Mouse (Mus musculus): ENCODE results near the gene Slc24a5. TPM values are rescaled to one million over a fixed set of nuclear protein-coding genes. Genes with fewer than 3 reads are reported as not detected.
A peak's percentile ranks its signal among the peaks of the same experiment; 100 is the strongest.

Gene Slc24a5
- polyA plus RNA-seq, 1 experiment from 2014 or later: 8.5 TPM

- DNase-seq: no peak
- Histone ChIP-seq H3K27ac (ENCODE audit: low read depth) (no peak overlapping the region), H3K4me1 (ENCODE audit: insufficient read depth) (no peaks in the 10 kb centered on the region), H3K4me3 (ENCODE audit: low read depth, low read length) (no peak overlapping the region), H3K27me3 (ENCODE audit: insufficient read depth, low read length) (no peaks in the 10 kb centered on the region), H3K4me2 (ENCODE audit: low read depth, low read length) (no peak overlapping the region), H3K36me3 (replicated peaks; ENCODE audit: insufficient read depth, low read length) (no peaks in the 10 kb centered on the region), H3K9me3 (ENCODE audit: low read length) (no peaks in the 10 kb centered on the region), H3K9ac (replicated peaks) (no peak overlapping the region)
- 70% methylated on average over 17 of the region's 17 CpGs for whole genome bisulfite sequencing (ENCODE audit: insufficient replicate concordance)
- TF ChIP-seq EP300 (IDR thresholded peaks at IDR 0.05; ENCODE audit: low read depth): no peak
- TF ChIP-seq CTCF (IDR thresholded peaks at IDR 0.05; ENCODE audit: low read depth): no peak
- ATAC-seq: no peak
These were observed 35.5 kb upstream of the Slc24a5 start for GRCm38 (mm10) chr2:125032258-125032973.

GRCm38 (mm10) chr2:125033042-125033743 lies 34.7 kb upstream of the Slc24a5 start:
- WGBS (ENCODE audit: insufficient replicate concordance): 60% methylated on average over 10 of the region's 10 CpGs
- Histone ChIP-seq H3K27me3 (ENCODE audit: insufficient read depth, low read length) (no peaks in the 10 kb centered on the region), H3K4me1 (ENCODE audit: insufficient read depth) (no peaks in the 10 kb centered on the region), H3K4me3 (ENCODE audit: low read depth, low read length) (no peak overlapping the region), H3K9me3 (ENCODE audit: low read length) (no peaks in the 10 kb centered on the region), H3K36me3 (replicated peaks; ENCODE audit: insufficient read depth, low read length) (no peaks in the 10 kb centered on the region), H3K9ac (replicated peaks) (no peak overlapping the region), H3K27ac (ENCODE audit: low read depth) (no peak overlapping the region), H3K4me2 (ENCODE audit: low read depth, low read length) (no peak overlapping the region)
- no peak for DNase-seq
- no peak for ATAC-seq
- TF ChIP-seq CTCF (IDR thresholded peaks at IDR 0.05; ENCODE audit: low read depth): no peak
- no peak for TF ChIP-seq EP300 (IDR thresholded peaks at IDR 0.05; ENCODE audit: low read depth)

- DNase-seq: no peak
- ATAC-seq: no peak
- H3K4me1 ChIP-seq (ENCODE audit: insufficient read depth): no peaks in the 10 kb centered on the region
- H3K9me3 ChIP-seq (ENCODE audit: low read length): no peaks in the 10 kb centered on the region
- no peak overlapping the region for H3K4me2 ChIP-seq (ENCODE audit: low read depth, low read length)
- H3K4me3 ChIP-seq (ENCODE audit: low read depth, low read length): no peak overlapping the region
- H3K27ac ChIP-seq (ENCODE audit: low read depth): no peak overlapping the region
- 79% methylated on average over 7 of the region's 7 CpGs for WGBS (ENCODE audit: insufficient replicate concordance)
- H3K9ac ChIP-seq (replicated peaks): no peak overlapping the region
- H3K36me3 ChIP-seq (replicated peaks; ENCODE audit: insufficient read depth, low read length): no peaks in the 10 kb centered on the region
- no peaks in the 10 kb centered on the region for H3K27me3 ChIP-seq (ENCODE audit: insufficient read depth, low read length)
- TF ChIP-seq CTCF (IDR thresholded peaks at IDR 0.05; ENCODE audit: low read depth): peak; percentile 45
- TF ChIP-seq EP300 (IDR thresholded peaks at IDR 0.05; ENCODE audit: low read depth): no peak
These were observed 12.5 kb upstream of the Slc24a5 start for GRCm38 (mm10) chr2:125055316-125055903.

DNA sequence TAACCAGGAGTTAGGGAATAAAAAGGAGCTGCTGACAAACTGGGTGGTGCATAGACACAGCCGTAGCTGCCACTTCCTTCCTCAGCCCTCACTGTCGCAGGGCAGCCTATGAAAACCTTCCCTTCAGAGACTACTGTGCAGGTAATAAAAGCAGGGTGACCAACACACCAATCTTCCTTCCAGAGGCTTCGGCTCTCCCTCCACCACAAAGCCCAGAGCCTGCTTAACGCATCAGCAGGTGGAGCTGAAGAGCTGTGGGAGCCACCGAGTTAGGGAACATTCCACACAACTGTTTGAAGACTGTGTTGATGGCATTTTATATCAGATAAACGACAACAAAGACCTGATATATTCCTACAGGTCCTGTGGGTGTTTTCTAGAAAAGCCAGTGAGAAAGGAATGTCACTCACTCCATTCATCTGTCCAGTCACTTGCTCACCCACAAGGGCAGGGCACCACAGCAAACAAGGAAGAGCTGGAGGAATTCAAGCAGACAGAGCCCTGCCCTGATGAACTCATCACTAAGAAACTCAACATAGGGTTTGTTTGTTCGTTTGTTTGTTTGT lies 10.6 kb upstream of the Slc24a5 start:
- ATAC-seq (no peak), DNase-seq (no peak)
- 25% methylated on average over 7 of the region's 7 CpGs for WGBS (ENCODE audit: insufficient replicate concordance)
- no peaks in the 10 kb centered on the region for H3K4me1 ChIP-seq (ENCODE audit: insufficient read depth)
- H3K27ac ChIP-seq (ENCODE audit: low read depth): no peak overlapping the region
- TF ChIP-seq EP300 (IDR thresholded peaks at IDR 0.05; ENCODE audit: low read depth) (no peak), CTCF (IDR thresholded peaks at IDR 0.05; ENCODE audit: low read depth) (peak; percentile 37)
- H3K9ac ChIP-seq (replicated peaks): no peak overlapping the region
- no peak overlapping the region for H3K4me2 ChIP-seq (ENCODE audit: low read depth, low read length)
- no peak overlapping the region for H3K4me3 ChIP-seq (ENCODE audit: low read depth, low read length)
- H3K27me3 ChIP-seq (ENCODE audit: insufficient read depth, low read length): no peaks in the 10 kb centered on the region
- no peaks in the 10 kb centered on the region for H3K9me3 ChIP-seq (ENCODE audit: low read length)
- no peaks in the 10 kb centered on the region for H3K36me3 ChIP-seq (replicated peaks; ENCODE audit: insufficient read depth, low read length)

- no peak overlapping the region for H3K9ac ChIP-seq (replicated peaks)
- no peaks in the 10 kb centered on the region for H3K9me3 ChIP-seq (ENCODE audit: low read length)
- ATAC-seq (no peak), DNase-seq (no peak)
- 75% methylated on average over 7 of the region's 7 CpGs for WGBS (ENCODE audit: insufficient replicate concordance)
- no peaks in the 10 kb centered on the region for H3K36me3 ChIP-seq (replicated peaks; ENCODE audit: insufficient read depth, low read length)
- no peaks in the 10 kb centered on the region for H3K4me1 ChIP-seq (ENCODE audit: insufficient read depth)
- H3K27ac ChIP-seq (ENCODE audit: low read depth): no peak overlapping the region
- no peak for TF ChIP-seq EP300 (IDR thresholded peaks at IDR 0.05; ENCODE audit: low read depth)
- no peak for TF ChIP-seq CTCF (IDR thresholded peaks at IDR 0.05; ENCODE audit: low read depth)
- no peak overlapping the region for H3K4me2 ChIP-seq (ENCODE audit: low read depth, low read length)
- H3K4me3 ChIP-seq (ENCODE audit: low read depth, low read length): no peak overlapping the region
- H3K27me3 ChIP-seq (ENCODE audit: insufficient read depth, low read length): no peaks in the 10 kb centered on the region
These were observed 6.5 kb upstream of the Slc24a5 start for GRCm38 (mm10) chr2:125061451-125061850.

- no peaks in the 10 kb centered on the region for H3K4me1 ChIP-seq (ENCODE audit: insufficient read depth)
- no peak overlapping the region for H3K9ac ChIP-seq (replicated peaks)
- no peak overlapping the region for H3K27ac ChIP-seq (ENCODE audit: low read depth)
- TF ChIP-seq EP300 (IDR thresholded peaks at IDR 0.05; ENCODE audit: low read depth): no peak
- TF ChIP-seq CTCF (IDR thresholded peaks at IDR 0.05; ENCODE audit: low read depth): no peak
- H3K9me3 ChIP-seq (ENCODE audit: low read length): no peaks in the 10 kb centered on the region
- DNase-seq (no peak), ATAC-seq (no peak)
- no peak overlapping the region for H3K4me2 ChIP-seq (ENCODE audit: low read depth, low read length)
- WGBS (ENCODE audit: insufficient replicate concordance): 66% methylated on average over 4 of the region's 4 CpGs
- no peaks in the 10 kb centered on the region for H3K36me3 ChIP-seq (replicated peaks; ENCODE audit: insufficient read depth, low read length)
- H3K4me3 ChIP-seq (ENCODE audit: low read depth, low read length): no peak overlapping the region
- H3K27me3 ChIP-seq (ENCODE audit: insufficient read depth, low read length): no peaks in the 10 kb centered on the region
These were observed 5.0 kb upstream of the Slc24a5 start for GRCm38 (mm10) chr2:125062944-125063343.
